Mouse (Mus musculus) layer of hippocampus, postnatal 36 days (tissue): ENCODE measurements at regions not wholly inside any gene's neighbourhood (a gene's known extent, or its start where the extent isn't known, plus 50 kb on each side); places are given as distances from the start of the nearest gene placed in this dataset.

Experiments
- DNase-seq, 2 experiments: peaks; one replicate each; pipeline ENCODE4 v3.0.0; 2022

GRCm38 (mm10) chr16:42677211-42677610, 198.5 kb upstream of the Zbtb20 start:
- no peak for DNase-seq

GRCm38 (mm10) chr16:42676406-42677075, 199.1 kb upstream of the Zbtb20 start:
- no peak for DNase-seq

GRCm38 (mm10) chr16:42675031-42675430, 200.7 kb upstream of the Zbtb20 start:
- no peak for DNase-seq

- no peak for DNase-seq
Observed at GRCm38 (mm10) chr16:42666601-42667000, 209.1 kb upstream of the Zbtb20 start.

GRCm38 (mm10) chr16:42651904-42652732, 223.6 kb upstream of the Zbtb20 start:
- DNase-seq = no peak

GRCm38 (mm10) chr16:42649767-42650166, 225.9 kb upstream of the Zbtb20 start:
- DNase-seq = no peak

GRCm38 (mm10) chr16:42648531-42649142, 227.0 kb upstream of the Zbtb20 start:
- DNase-seq = no peak

GRCm38 (mm10) chr16:42647762-42648161, 227.9 kb upstream of the Zbtb20 start:
- DNase-seq = no peak

- no peak for DNase-seq
Observed at GRCm38 (mm10) chr16:42635766-42636165, 239.9 kb upstream of the Zbtb20 start.

GRCm38 (mm10) chr16:42627675-42628074, 248.0 kb upstream of the Zbtb20 start:
- no peak for DNase-seq

- DNase-seq = peak; percentile 81 to 82
Observed at GRCm38 (mm10) chr16:42615920-42616319, 259.8 kb upstream of the Zbtb20 start.

- no peak for DNase-seq
Observed at GRCm38 (mm10) chr16:42612011-42612410, 263.7 kb upstream of the Zbtb20 start.

GRCm38 (mm10) chr16:42608336-42608735, 267.3 kb upstream of the Zbtb20 start:
- no peak for DNase-seq

- no peak for DNase-seq
Observed at GRCm38 (mm10) chr16:42592321-42592720, 251.9 kb upstream of the Gap43 start.

- DNase-seq = no peak
Observed at GRCm38 (mm10) chr16:42591530-42591929, 251.1 kb upstream of the Gap43 start.

GRCm38 (mm10) chr16:42586196-42586595, 245.7 kb upstream of the Gap43 start:
- no peak for DNase-seq

- DNase-seq = no peak
Observed at GRCm38 (mm10) chr16:42575517-42575946, 235.1 kb upstream of the Gap43 start.

GRCm38 (mm10) chr16:42574978-42575377, 234.5 kb upstream of the Gap43 start:
- no peak for DNase-seq

- no peak for DNase-seq
Observed at GRCm38 (mm10) chr16:42570246-42570996, 230.0 kb upstream of the Gap43 start.

GRCm38 (mm10) chr16:42569335-42569734, 228.9 kb upstream of the Gap43 start:
- DNase-seq = no peak

- no peak for DNase-seq
Observed at GRCm38 (mm10) chr16:42549591-42549990, 209.1 kb upstream of the Gap43 start.
